Mouse (Mus musculus) stomach, postnatal 0 days (tissue): ENCODE results near the gene Zfp646.

Experiments
- CTCF ChIP-seq: IDR thresholded peaks from 2 replicates; pipeline ENCODE4 v1.5.1; 2016; ENCODE audit warnings: antibody characterized with exemption, low read depth, mild to moderate bottlenecking, moderate library complexity
- EP300 ChIP-seq: optimal IDR thresholded peaks from 2 replicates; pipeline ENCODE3; 2016; ENCODE audit warnings: antibody characterized with exemption

GRCm38 (mm10) chr7:127930636-127931035 lies 54.6 kb downstream of the Zfp646 start:
- TF ChIP-seq CTCF = no peak
- no peak for TF ChIP-seq EP300
